Mouse (Mus musculus) urinary bladder, postnatal 4 days (tissue): Measurements from ENCODE around the gene Pkmyt1.

Experiments used
- DNase-seq, 2 experiments: peaks; one replicate each; pipeline ENCODE4 v3.0.0; 2021 to 2022; ENCODE audit warnings: low spot score in 2 of 2

Gene Pkmyt1

GRCm38 (mm10) chr17:23725999-23726757 lies at the start of gene Pkmyt1:
TSS of gene Pkmyt1 (plus strand) at chr17:23726336.
- DNase-seq = peak; percentile 92 to 97

DNA sequence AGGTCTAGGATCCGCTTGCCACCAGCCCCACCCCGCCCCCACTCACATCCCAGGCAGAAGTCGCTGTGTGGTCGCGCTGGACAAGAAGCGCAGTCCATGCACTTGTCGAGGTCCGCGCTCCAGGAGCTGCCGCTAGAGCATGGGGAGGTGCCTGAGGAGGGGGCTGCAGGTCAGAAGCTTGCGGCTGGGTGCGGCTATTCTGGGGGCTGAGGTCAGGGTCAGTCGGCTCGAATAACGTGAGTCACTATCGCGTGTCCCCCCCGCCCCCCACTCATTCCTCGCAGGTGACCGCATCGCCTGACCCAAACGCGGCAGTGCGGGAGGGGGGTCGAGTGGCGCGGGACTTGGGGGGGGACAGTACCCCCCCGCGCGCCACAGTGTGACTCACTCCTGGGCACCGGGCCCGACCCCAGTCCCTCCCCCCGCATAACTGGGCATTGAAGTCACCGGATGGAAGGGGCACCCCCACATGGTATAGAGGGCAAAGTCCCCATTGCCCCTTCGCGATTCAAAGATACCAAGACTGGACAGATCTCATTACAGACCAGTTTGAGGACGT lies 49.6 kb upstream of the Pkmyt1 start:
- no peak for DNase-seq

- peak; percentile 78 to 83 for DNase-seq
Measured at GRCm38 (mm10) chr17:23677236-23677679, 48.9 kb upstream of the Pkmyt1 start, which contains the start of gene Tnfrsf12a. TSS of gene Tnfrsf12a (minus strand) at chr17:23677468.

DNA sequence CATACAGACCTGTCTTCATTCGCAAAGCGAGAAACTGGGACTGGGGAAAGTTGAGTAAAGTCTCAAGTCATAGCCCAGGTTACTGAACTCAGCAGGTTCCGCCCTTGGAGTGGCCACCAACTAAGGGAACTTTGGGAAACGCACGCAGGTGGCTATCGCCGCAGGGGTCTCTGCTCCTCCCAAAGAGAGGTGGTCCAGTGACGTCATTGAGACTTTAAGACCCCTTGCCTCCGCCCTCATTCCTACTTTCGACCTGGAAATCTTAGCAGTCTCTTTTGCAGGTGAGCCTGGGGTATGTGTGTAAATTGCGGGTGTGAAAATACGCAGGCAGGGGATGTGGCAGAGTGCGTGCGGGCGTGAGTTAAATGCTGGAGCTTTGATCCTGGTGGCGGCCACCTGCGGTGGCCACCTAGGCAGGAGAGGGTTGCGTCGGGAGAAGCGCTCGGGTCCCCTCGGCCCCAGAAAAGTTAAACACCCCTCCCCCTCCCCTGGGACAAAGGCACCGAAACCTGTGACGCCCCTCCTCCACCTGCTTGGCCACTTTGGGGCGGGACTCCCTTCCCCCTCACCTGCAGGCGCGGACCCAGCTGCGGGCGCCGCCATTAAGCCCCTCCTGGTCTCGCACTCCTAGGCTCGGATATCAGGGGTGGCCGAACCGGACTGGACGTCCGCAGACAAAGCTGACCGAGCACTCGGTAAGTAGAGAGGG lies 46.9 kb upstream of the Pkmyt1 start, which contains the start of gene Cldn6:
TSS of gene Cldn6 (plus strand) at position 123 of the 709 bp plus-strand sequence.
- DNase-seq = no peak

DNA sequence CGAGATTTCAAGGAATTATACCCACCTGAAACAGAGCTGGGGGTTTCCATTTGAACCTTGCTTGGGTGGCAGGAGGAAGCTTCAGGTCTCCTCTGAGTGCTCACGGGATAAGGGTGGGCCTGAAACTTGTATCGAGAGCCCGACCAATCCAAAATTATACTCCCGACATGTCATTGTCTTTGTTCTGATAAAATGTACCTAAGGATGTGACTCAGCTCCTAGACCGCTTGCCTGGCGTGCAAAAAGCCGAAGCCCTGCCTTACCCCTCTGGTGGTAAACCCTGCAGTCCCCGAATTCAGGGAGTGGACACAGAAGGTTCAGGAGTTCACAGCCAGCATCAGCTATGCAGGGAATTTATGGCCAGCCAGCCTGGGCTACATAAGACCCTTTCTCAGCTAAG lies 45.8 kb upstream of the Pkmyt1 start:
- DNase-seq = no peak

DNA sequence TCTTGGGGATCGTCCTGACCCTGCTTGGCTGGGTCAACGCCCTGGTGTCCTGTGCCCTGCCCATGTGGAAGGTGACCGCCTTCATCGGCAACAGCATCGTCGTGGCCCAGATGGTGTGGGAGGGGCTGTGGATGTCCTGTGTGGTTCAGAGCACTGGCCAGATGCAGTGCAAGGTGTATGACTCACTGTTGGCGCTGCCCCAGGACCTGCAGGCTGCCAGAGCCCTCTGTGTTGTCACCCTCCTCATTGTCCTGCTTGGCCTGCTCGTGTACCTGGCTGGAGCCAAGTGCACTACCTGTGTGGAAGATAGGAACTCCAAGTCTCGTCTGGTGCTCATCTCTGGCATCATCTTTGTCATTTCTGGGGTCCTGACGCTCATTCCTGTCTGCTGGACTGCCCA lies 45.0 kb upstream of the Pkmyt1 start:
- no peak for DNase-seq

- no peak for DNase-seq
Measured at GRCm38 (mm10) chr17:23682092-23682491, 44.0 kb upstream of the Pkmyt1 start.

DNA sequence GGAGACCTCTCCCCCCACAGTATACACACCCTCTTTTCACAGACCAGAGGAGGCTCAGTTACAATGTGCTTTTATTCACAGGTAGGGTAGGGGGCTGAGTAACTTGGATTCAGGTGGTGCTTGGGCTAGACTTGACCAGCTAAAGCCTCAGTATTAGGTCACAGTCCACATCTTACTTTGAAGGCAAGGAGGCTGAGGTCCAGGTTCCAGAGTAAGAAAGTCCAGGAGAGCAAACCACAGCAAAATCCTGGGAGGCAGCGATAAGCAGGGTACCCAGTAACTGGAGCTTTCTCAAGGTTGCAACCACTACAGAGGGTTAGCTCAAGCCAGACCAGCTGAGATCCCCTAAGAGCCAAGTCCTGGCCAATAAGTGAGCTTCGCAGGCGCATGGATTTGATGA lies 43.6 kb upstream of the Pkmyt1 start:
- no peak for DNase-seq

GRCm38 (mm10) chr17:23683226-23683625 lies 42.9 kb upstream of the Pkmyt1 start:
- no peak for DNase-seq

DNA sequence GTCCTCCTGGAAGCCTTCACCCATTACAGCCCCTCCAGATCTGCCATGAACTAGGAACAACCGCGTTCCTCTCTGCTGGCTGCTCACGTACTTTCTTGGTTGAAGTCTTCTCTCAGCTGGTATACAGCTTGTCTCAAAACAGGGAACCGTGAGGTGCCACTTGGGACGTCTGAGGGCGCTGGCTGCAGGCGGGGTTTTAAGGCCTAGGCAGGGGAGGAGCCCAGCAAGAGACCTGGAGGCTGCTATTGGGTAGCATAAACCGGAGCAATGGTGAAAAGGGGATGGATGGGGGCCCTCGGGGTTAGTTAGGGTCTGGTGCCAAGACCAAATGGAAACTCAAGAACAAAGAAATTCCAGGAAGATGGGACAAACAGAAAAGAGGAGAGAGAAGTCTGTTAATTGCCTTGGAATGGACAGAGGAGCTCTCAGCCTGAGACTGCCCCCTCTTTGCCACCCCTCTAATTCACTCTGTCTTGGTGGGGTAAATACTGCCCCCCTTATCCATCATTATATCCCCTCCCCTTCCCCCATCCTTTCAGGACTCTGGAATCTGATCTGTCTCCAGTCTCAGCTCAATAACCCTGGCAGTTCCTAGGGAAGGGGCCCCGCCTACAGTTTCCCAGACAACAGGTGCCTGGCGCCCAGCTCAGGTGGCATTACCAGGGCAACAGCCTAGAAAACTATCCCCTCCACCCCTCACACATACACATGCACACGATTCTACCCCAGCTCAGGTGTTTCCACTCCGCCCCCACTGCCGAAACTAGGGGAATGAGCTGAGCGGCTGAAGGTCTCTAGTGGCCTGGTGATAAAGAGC lies 42.1 kb upstream of the Pkmyt1 start, which contains the start of gene Cldn9:
TSS of gene Cldn9 (minus strand) at position 171 of the 817 bp plus-strand sequence.
- no peak for DNase-seq

DNA sequence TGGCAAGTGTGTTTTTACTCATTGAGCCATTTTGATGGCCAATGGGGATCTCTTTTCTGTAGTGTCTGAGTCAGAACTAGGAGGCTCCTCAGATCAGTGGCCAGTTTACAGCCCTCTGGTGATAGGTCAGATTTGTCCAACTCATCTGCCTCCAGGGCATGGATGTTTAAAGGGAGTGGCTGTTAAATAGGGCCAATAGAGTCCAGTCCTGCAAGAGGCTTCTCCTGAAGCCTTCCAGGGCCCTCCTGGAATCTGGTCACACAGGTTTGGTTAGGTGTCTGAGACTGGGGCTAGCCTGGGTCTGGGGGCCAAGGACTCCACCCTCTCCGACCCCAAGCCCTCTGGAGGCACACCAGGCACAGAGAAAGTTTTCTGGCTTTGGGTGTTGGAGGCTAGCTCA lies 31.6 kb upstream of the Pkmyt1 start:
- DNase-seq = no peak

- no peak for DNase-seq
Measured at GRCm38 (mm10) chr17:23695801-23696200, 30.3 kb upstream of the Pkmyt1 start.

DNA sequence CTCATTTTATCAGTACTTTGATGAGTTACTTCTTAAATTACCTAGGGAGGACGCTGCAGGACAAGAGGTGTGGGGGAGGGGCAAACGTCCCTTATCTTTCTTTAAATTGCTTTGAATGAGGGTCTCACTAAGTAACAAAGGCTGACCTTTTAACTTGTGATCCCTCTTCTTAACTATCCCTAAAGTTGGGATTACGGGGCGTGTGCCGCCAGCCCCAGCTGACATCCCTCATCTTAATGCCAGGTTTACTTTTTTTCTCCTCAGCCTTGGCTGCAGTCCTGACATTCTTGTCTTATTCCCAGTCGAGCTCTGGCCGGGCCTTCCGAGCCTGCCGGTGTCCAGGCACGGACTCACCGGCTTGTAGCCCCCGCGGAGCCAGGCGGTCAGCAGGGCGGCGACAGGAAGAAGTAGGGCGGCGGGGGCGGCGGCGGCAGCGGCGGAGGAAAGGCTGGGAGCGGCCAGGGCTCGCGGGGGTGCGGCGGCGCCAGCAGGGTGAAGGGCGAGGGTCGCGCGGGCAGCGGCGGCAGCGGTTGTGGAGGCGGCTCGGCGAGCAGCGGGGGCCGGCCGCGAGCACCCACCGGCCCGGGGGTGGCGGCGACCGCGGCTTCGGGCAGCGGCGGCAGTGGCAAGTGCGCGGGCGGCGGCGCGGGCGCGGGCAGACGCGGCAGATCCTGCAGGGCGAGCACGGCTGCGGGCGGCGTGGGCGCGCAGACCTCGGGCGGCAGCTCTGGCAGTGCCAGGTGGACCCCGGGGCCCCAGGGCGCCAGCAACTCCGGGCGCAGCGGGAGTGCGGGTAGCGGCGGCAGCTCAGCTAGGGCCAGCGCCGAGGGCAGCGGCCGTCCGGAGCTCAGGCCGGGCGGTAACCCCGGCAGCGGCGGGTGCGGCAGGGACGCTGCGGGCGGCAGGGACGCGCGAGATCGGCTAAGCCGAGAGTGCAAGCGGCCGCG lies 26.7 kb upstream of the Pkmyt1 start:
- no peak for DNase-seq

GRCm38 (mm10) chr17:23700079-23700478 lies 26.1 kb upstream of the Pkmyt1 start:
- peak; percentile 79 to 89 for DNase-seq

DNA sequence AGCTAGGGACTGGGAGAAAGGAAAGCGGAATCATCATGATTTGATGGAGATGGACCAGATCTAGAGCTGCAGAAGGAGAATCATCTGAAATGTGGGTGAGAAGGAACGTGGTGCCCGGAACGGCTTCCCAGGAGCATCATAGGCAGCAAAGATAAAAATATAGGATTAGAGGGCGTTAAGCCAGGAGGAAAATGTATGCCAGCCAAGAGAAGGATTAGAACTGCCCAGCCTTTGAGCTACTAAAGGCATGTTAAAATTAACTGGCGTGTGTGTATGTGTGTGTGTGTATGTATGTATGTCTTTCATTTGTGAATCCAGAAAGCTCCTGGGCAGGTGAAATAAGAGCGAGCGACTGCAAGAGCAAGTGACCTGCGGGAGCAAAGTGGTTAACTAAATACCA lies 22.8 kb upstream of the Pkmyt1 start:
- no peak for DNase-seq

DNA sequence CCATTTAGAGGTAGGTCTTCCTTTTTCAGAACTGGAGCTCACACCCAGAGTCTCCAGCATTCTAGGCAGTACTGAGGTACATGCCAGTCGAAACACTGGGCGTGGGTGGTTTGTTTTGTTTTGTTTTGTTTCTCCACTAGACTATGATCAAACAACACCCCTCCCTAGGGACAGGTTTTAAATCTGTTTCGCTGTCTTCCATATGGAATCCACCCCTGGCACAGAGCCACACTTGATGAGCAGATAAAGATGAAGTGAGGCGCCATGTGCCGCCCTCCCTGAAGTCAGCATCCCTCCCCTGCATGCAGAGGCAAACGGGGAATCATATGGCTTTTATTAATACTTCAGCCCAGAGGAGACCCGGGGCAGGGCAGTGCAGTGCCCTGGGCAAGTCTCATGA lies 21.4 kb upstream of the Pkmyt1 start:
- no peak for DNase-seq

- no peak for DNase-seq
Measured at GRCm38 (mm10) chr17:23705525-23706104, 20.5 kb upstream of the Pkmyt1 start.

GRCm38 (mm10) chr17:23706212-23706611 lies 19.9 kb upstream of the Pkmyt1 start:
- peak; percentile 54 to 80 for DNase-seq

GRCm38 (mm10) chr17:23717003-23717402 lies 9.1 kb upstream of the Pkmyt1 start:
- DNase-seq = no peak

- DNase-seq = no peak
Measured at GRCm38 (mm10) chr17:23719455-23719854, 6.7 kb upstream of the Pkmyt1 start.
